ENCODE assay signal across 9 mouse cellular contexts in genomic region chr13:59770847-59771246, GRCm38 (mm10). TPM values are rescaled to one million over a fixed set of nuclear protein-coding genes. Genes with fewer than 3 reads are reported as not detected.
DNase-seq lines count a peak whose midpoint lies in the region; ATAC-seq and TF ChIP-seq lines count a peak whose summit lies in the region.
"Had no signal": no experiment of that assay in that cellular context is flagged by ENCODE, and none has a peak within 500 bp of the region (broad histone marks: within the 10 kb centered on the region; RNA-seq: fewer than 3 reads in every experiment).

No protein-coding gene starts in this region.

- H3K79me2 ChIP-seq in heart, adult 2 months (replicated peaks; ENCODE audit: control insufficient read depth, insufficient read depth, low read length) = peaks cover 8% of the 10 kb centered on the region

- TF ChIP-seq POLR2A in heart, adult 2 months (IDR thresholded peaks at IDR 0.05; ENCODE audit: insufficient read depth, low read depth, low read length) = no peak
- no peak for TF ChIP-seq POLR2A in ES-Bruce4 (IDR thresholded peaks at IDR 0.05; ENCODE audit: insufficient read depth, low read length)

- H3K4me1 ChIP-seq in heart, adult 2 months (ENCODE audit: control insufficient read depth, insufficient read depth, low read length) = peaks cover 24% of the 10 kb centered on the region
- H3K4me1 ChIP-seq in ES-Bruce4 (ENCODE audit: control insufficient read depth, insufficient read depth, low read length) = peaks cover 2% of the 10 kb centered on the region
- peaks cover 46% of the 10 kb centered on the region for H3K4me1 ChIP-seq in intestine, embryonic 16.5 days (ENCODE audit: control insufficient read depth, insufficient read depth, low read length)
- peaks cover 43% of the 10 kb centered on the region for H3K4me1 ChIP-seq in midbrain, embryonic 15.5 days

- 0 out of 2 replicates have a peak, but pooled peaks have one; percentile 8 for ATAC-seq in erythroblast, adult 5-6 weeks (replicated peaks; ENCODE audit: low FRiP score, poor library complexity, severe bottlenecking)
- ATAC-seq in intestine, embryonic 16.5 days = no peak
- no peak for ATAC-seq in midbrain, embryonic 15.5 days (replicated peaks)

- H3K4me2 ChIP-seq in intestine, embryonic 16.5 days (ENCODE audit: low read depth, low read length) = peak overlapping the region; percentile 77
- peak overlapping the region; percentile 66 for H3K4me2 ChIP-seq in midbrain, embryonic 15.5 days

- H3K9me3 ChIP-seq in ES-Bruce4 (replicated peaks; ENCODE audit: control insufficient read depth, insufficient read depth, low read length, poor library complexity, severe bottlenecking) = no peaks in the 10 kb centered on the region
- no peaks in the 10 kb centered on the region for H3K9me3 ChIP-seq in intestine, embryonic 16.5 days (ENCODE audit: control insufficient read depth, low read length)
- H3K9me3 ChIP-seq in midbrain, embryonic 15.5 days = no peaks in the 10 kb centered on the region

- H3K27ac ChIP-seq in heart, adult 2 months = peak overlapping the region; percentile 100
- peak overlapping the region; percentile 89; the same call in 1 of the 2 replicates for H3K27ac ChIP-seq in ES-Bruce4 (ENCODE audit: insufficient read depth, low read length)
- peak overlapping the region; percentile 99 for H3K27ac ChIP-seq in intestine, embryonic 16.5 days (ENCODE audit: low read length)
- H3K27ac ChIP-seq in midbrain, embryonic 15.5 days = peak overlapping the region; percentile 98

- no peak for TF ChIP-seq EP300 in heart, adult 2 months (IDR thresholded peaks at IDR 0.05; ENCODE audit: insufficient read depth, low read depth, low read length)
- TF ChIP-seq EP300 in ES-Bruce4 (IDR thresholded peaks at IDR 0.05; ENCODE audit: insufficient read depth, low read depth, low read length) = no peak

- H3K4me3 ChIP-seq in heart, adult 2 months = peak overlapping the region; percentile 69
- 0 out of 2 replicates have a peak overlapping the region, but pooled peaks have one; percentile 12 for H3K4me3 ChIP-seq in ES-Bruce4 (ENCODE audit: low read depth, low read length)
- H3K4me3 ChIP-seq in intestine, embryonic 16.5 days (ENCODE audit: low read length) = peak overlapping the region; percentile 86; the same call in 1 of the 2 replicates
- peak overlapping the region; percentile 96 for H3K4me3 ChIP-seq in midbrain, embryonic 15.5 days

- H3K36me3 ChIP-seq in heart, adult 2 months (ENCODE audit: control insufficient read depth, insufficient read depth, low read length) = peaks cover 27% of the 10 kb centered on the region
- 0 out of 2 replicates have a peak, but pooled peaks cover 2% of the 10 kb centered on the region for H3K36me3 ChIP-seq in ES-Bruce4 (ENCODE audit: control insufficient read depth, insufficient read depth, low read length, poor library complexity, severe bottlenecking)
- no peaks in the 10 kb centered on the region; the same call in 1 of the 2 replicates for H3K36me3 ChIP-seq in intestine, embryonic 16.5 days (ENCODE audit: control insufficient read depth, insufficient read depth, low read length)
- H3K36me3 ChIP-seq in midbrain, embryonic 15.5 days (replicated peaks) = peaks cover 11% of the 10 kb centered on the region

- TF ChIP-seq CTCF in heart, adult 2 months (IDR thresholded peaks at IDR 0.05) = no peak
- TF ChIP-seq CTCF in ES-Bruce4 (IDR thresholded peaks at IDR 0.05; ENCODE audit: low read depth, low read length) = no peak

- DNase-seq in heart, adult 2 months = peak in 1 of 2 experiments; percentile 25
- no peak for DNase-seq in heart, postnatal 4 days
- DNase-seq in natural killer cell, adult 2 months (ENCODE audit: low spot score in 2 of 2) = no peak
- DNase-seq in embryo, embryonic 11 days = no peak

- intact Hi-C loops in heart, adult 2 months (cut with DNase I) = loop anchor here (2.0 kb wide), 1 partner anchor 52 kb away; the partner anchor contains the start of gene Tut7

- 4% methylated on average over 9 of the region's 9 CpGs for WGBS in heart, adult 2 months
- 45% methylated on average over 9 of the region's 9 CpGs for whole genome bisulfite sequencing in intestine, embryonic 16.5 days
- WGBS in midbrain, embryonic 15.5 days = 69% methylated on average over 9 of the region's 9 CpGs

- H3K9ac ChIP-seq in heart, adult 2 months (ENCODE audit: low read depth, low read length) = peak overlapping the region; percentile 5; the same call in 1 of the 2 replicates
- H3K9ac ChIP-seq in ES-Bruce4 (ENCODE audit: low read depth, poor library complexity, severe bottlenecking) = peak overlapping the region; percentile 75
- H3K9ac ChIP-seq in intestine, embryonic 16.5 days (ENCODE audit: low read depth, low read length) = peak overlapping the region; percentile 23; the same call in 1 of the 2 replicates
- H3K9ac ChIP-seq in midbrain, embryonic 15.5 days = no peak overlapping the region

- H3K27me3 ChIP-seq in heart, adult 2 months (ENCODE audit: control insufficient read depth, insufficient read depth, low read length) = no peaks in the 10 kb centered on the region
- no peaks in the 10 kb centered on the region for H3K27me3 ChIP-seq in ES-Bruce4 (ENCODE audit: control insufficient read depth, insufficient read depth, low read length, poor library complexity, severe bottlenecking)
- no peaks in the 10 kb centered on the region for H3K27me3 ChIP-seq in intestine, embryonic 16.5 days (replicated peaks; ENCODE audit: control insufficient read depth, insufficient read depth, low read length)
- H3K27me3 ChIP-seq in midbrain, embryonic 15.5 days (replicated peaks) = no peaks in the 10 kb centered on the region

RNA-seq across cellular contexts. Expression of gene Isca1, which starts 1.2 kb away (rescaled TPM):
- 100 to 1,000 TPM; 233 to 239 TPM for total RNA-seq in heart, adult 2 months (2021)
- polyA plus RNA-seq in heart, adult 2 months (2012; rRNA removed) = 326 and 509 TPM in 2 replicates
- 100 to 1,000 TPM; 158 to 168 TPM for total RNA-seq in heart, postnatal 4 days (2021)
- 42.0 and 42.1 TPM in 2 replicates for polyA plus RNA-seq in ES-Bruce4 (2011; ENCODE audit: insufficient read depth, insufficient read length, low read depth, missing spikeins)
- 667 and 741 TPM in 2 replicates for total RNA-seq in erythroblast, adult 5-6 weeks (2015; ENCODE audit: low replicate concordance)
- 673 and 742 TPM in 2 replicates for total RNA-seq in erythroblast, adult 5-6 weeks (2017; ENCODE audit: low replicate concordance)
- polyA plus RNA-seq in intestine, embryonic 16.5 days (2015; fragmentation: Nextera tagmentation; extraction: Ambion mirVana) = 131 and 133 TPM in 2 replicates
- 158 and 166 TPM in 2 replicates for polyA plus RNA-seq in midbrain, embryonic 15.5 days (2015; fragmentation: Nextera tagmentation; extraction: Ambion mirVana)

RNA-seq across cellular contexts. Expression of gene Gm49354, which starts 11.2 kb away (rescaled TPM):
- not detected for total RNA-seq in heart, adult 2 months (2021)
- not detected in 2 replicates for polyA plus RNA-seq in heart, adult 2 months (2012; rRNA removed)
- not detected for total RNA-seq in heart, postnatal 4 days (2021)
- not detected in 2 replicates for polyA plus RNA-seq in ES-Bruce4 (2011; ENCODE audit: insufficient read depth, insufficient read length, low read depth, missing spikeins)
- total RNA-seq in erythroblast, adult 5-6 weeks (2015; ENCODE audit: low replicate concordance) = not detected in 2 replicates
- 254 and 1,206 TPM in 2 replicates for total RNA-seq in erythroblast, adult 5-6 weeks (2017; ENCODE audit: low replicate concordance)
- not detected in 2 replicates for polyA plus RNA-seq in intestine, embryonic 16.5 days (2015; fragmentation: Nextera tagmentation; extraction: Ambion mirVana)
- not detected in 2 replicates for polyA plus RNA-seq in midbrain, embryonic 15.5 days (2015; fragmentation: Nextera tagmentation; extraction: Ambion mirVana)
- total RNA-seq: left cerebral cortex, postnatal 14 days had no signal

RNA-seq across cellular contexts. Expression of gene 1700014D04Rik, which starts 24.3 kb away (rescaled TPM):
- total RNA-seq in heart, adult 2 months (2021) = not detected
- 0.09 TPM in 1 of 2 replicates, not detected in the other for polyA plus RNA-seq in heart, adult 2 months (2012; rRNA removed)
- under 1 TPM; 0.14 to 0.38 TPM for total RNA-seq in heart, postnatal 4 days (2021)
- 0.58 and 0.61 TPM in 2 replicates for polyA plus RNA-seq in ES-Bruce4 (2011; ENCODE audit: insufficient read depth, insufficient read length, low read depth, missing spikeins)
- 0.77 TPM in 1 of 2 replicates, not detected in the other for total RNA-seq in erythroblast, adult 5-6 weeks (2015; ENCODE audit: low replicate concordance)
- total RNA-seq in erythroblast, adult 5-6 weeks (2017; ENCODE audit: low replicate concordance) = 0.42 and 4.8 TPM in 2 replicates
- not detected in 2 replicates for polyA plus RNA-seq in intestine, embryonic 16.5 days (2015; fragmentation: Nextera tagmentation; extraction: Ambion mirVana)
- 0.14 and 0.27 TPM in 2 replicates for polyA plus RNA-seq in midbrain, embryonic 15.5 days (2015; fragmentation: Nextera tagmentation; extraction: Ambion mirVana)

RNA-seq across cellular contexts. Expression of gene Spata31d1d, which starts 39.3 kb away (rescaled TPM):
- total RNA-seq in heart, adult 2 months (2021) = not detected
- 0.04 and 0.06 TPM in 2 replicates for polyA plus RNA-seq in heart, adult 2 months (2012; rRNA removed)
- total RNA-seq in heart, postnatal 4 days (2021) = not detected
- not detected in 2 replicates for polyA plus RNA-seq in ES-Bruce4 (2011; ENCODE audit: insufficient read depth, insufficient read length, low read depth, missing spikeins)
- total RNA-seq in erythroblast, adult 5-6 weeks (2015; ENCODE audit: low replicate concordance) = not detected in 2 replicates
- 0.26 TPM in 1 of 2 replicates, not detected in the other for total RNA-seq in erythroblast, adult 5-6 weeks (2017; ENCODE audit: low replicate concordance)
- polyA plus RNA-seq in intestine, embryonic 16.5 days (2015; fragmentation: Nextera tagmentation; extraction: Ambion mirVana) = not detected in 2 replicates
- polyA plus RNA-seq in midbrain, embryonic 15.5 days (2015; fragmentation: Nextera tagmentation; extraction: Ambion mirVana) = not detected in 2 replicates

RNA-seq across cellular contexts. Expression of gene Tut7, which starts 52.1 kb away (rescaled TPM):
- total RNA-seq in heart, adult 2 months (2021) = 10 to 100 TPM; 41.6 to 45.1 TPM
- 10.3 and 16.3 TPM in 2 replicates for polyA plus RNA-seq in heart, adult 2 months (2012; rRNA removed)
- total RNA-seq in heart, postnatal 4 days (2021) = 10 to 100 TPM; 52.2 to 54.1 TPM
- 87.9 and 99.1 TPM in 2 replicates for polyA plus RNA-seq in ES-Bruce4 (2011; ENCODE audit: insufficient read depth, insufficient read length, low read depth, missing spikeins)
- 557 and 663 TPM in 2 replicates for total RNA-seq in erythroblast, adult 5-6 weeks (2015; ENCODE audit: low replicate concordance)
- total RNA-seq in erythroblast, adult 5-6 weeks (2017; ENCODE audit: low replicate concordance) = 973 and 1,053 TPM in 2 replicates
- polyA plus RNA-seq in intestine, embryonic 16.5 days (2015; fragmentation: Nextera tagmentation; extraction: Ambion mirVana) = 36.1 and 38.7 TPM in 2 replicates
- 48.7 and 52.5 TPM in 2 replicates for polyA plus RNA-seq in midbrain, embryonic 15.5 days (2015; fragmentation: Nextera tagmentation; extraction: Ambion mirVana)

Comparison
In these comparisons a context has a peak if more than half of its experiments do, and no peak if none do; other contexts are left out.
1. H3K4me3 ChIP-seq: peak in every context shown above with its lines; median percentile 96 in midbrain, embryonic 15.5 days; 86 in intestine, embryonic 16.5 days; 69 in heart, adult 2 months; 12 in ES-Bruce4.